Mouse (Mus musculus) CD8-positive naive resting alpha-beta T cell, adult 2 months (primary cell): ENCODE results near the gene Atn1.

Source experiments
- DNase-seq, 2 experiments: peaks; one replicate each; pipeline ENCODE4 v3.0.0; 2022; ENCODE audit warnings: low read depth in 2 of 2, low spot score in 2 of 2

The Atn1 gene

DNA sequence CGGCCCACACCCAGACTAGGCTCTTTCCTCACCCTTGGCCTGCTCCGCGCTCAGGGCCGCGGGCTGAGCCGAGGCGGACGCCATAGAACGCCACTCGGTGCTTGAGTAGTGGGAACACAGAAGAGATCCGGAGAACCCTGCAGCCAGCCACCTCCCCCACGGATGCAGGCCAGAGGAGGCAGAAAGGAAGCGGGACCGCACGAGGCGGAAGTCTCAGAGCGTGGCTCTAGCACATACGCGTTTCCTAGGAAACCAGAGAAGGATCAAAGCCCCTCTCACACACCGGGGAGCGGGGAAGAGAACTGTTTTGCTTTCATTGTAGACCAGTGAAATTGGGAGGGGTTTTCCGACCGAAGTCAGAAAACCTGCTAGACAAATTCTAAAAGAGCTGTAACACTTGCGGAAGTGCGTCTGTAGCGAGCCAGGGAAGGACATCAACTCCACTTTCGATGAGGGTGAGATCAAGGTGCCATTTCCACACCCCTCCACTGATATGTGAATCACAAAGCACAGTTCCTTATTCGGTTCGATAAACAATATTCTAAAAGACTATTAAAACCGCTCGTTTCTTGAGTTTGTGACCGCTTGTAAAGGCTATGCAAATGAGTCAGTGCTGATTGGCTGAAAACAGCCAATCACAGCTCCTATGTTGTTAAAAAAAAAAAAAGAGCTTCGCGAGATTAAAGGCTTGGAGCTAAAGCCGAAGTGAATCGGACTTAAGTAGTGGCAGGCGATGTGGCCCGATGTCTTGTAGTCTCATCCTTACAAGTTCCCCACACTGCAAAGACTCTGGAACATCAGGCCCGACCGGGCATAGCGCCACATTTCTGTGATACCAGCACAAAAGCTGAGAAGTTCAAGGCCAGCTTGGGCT is 15.2 kb downstream of the Atn1 start, which contains the start of gene Grcc10:
Gene Grcc10, minus strand, starts transcription at position 487 of the 874 bp plus-strand sequence.
- peak; percentile 88 to 93 for DNase-seq

DNA sequence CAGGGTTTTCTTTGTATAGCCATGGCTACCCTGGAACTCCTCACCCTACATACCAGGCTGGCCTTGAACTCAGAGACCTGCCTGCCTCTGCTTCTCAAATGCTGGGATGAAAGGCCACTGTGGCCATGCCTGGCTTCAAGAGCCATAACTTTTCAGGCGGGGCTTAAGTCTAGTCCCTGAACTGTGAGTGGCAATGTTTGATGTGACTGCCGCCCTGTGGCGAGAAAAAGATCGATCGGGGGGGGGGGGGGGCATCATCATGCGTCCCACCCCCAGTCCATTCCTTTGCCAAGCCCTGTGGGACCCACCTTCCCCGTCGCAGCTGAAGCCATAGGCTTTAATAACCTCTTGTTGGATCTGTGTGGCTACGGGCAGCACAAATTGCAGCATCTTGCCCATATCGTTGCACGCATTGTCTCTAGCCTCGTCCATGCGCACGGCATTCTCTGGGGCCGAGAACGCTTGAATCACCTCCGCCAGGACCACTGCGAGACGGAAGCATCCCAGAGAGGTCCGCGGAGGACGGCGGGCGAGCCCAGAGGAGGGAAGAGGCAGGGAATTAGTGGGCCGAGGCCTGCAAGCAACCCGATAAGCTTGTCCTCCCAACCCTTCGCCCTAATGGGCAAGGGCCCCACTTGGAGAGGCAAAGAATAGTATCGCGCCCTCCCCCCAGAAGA is 16.0 kb downstream of the Atn1 start:
- DNase-seq = peak in 1 of 2 experiments; percentile 57

DNA sequence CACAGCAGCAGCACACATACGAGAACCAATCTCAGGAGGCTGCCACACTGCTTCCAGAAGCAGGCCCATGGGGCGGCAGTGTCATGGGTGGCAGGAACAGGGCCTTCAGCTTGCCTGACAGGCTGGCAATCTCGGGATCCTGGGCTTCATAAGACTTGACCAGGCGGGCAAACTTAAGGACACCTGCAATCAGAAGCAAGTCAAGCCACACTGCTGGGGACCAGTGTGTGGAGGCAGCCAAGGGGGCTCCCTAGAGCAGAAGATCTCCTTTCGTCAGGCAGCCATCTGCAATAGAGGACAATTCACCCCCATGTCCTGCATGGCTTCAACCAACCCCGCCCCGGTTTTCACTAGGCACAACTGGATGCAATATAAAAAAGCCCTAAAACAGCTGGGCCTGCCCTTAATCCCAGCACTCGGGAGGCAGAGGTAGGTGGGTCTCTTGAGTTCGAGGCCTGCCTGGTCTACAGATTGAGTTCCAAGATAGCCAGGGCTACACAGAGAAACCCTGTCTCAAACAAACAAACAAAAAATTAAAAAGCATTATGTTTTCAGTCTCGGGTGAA is 17.0 kb downstream of the Atn1 start:
- no peak for DNase-seq

DNA sequence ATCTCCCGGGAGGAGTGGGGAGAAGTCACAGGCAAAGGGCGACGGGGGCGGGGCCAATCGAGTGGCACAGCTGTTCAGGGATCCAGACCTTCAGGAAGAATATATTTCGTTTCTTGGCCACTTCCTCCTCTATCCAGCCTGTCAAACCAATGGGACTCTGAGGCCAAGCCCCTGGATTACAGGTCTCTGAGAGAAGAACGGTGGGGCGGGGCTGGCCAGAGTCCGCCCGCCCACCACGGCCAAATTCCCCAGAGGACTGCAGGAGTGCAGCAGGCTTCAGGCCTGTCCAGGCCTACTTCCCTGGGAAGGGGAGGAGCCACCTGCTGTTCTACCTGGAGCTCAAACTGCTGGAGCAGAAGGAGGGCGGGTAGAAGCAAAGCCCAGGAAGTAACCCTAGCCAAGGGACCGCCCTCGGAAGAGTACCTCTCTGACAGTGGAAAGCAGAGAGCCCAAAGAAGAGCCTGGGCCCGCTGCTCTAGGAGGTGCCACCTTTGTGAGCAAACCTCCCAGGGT is 17.8 kb downstream of the Atn1 start, which contains the start of gene Ptpn6:
Gene Ptpn6, minus strand, starts transcription at position 204 of the 513 bp plus-strand sequence.
- no peak for DNase-seq

DNA sequence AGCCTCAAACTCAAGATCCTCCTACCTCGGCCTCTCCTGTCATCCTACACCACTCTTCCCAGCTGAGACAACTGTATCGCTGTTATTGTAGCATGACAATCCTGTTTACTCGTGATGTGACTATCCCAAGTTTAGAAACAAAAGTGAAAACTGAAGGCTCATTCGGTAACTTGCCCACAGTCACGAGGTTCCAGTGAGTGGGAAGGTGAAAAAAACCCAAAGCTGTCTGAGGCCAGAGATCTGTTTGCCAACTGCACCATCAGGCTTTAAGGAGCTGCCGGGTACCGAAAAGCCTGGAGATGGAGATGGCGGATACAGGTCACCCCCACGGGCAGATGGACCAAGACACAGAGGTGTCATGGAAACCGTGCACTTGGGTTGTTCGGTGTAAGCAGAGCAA is 19.3 kb downstream of the Atn1 start:
- DNase-seq = no peak

DNA sequence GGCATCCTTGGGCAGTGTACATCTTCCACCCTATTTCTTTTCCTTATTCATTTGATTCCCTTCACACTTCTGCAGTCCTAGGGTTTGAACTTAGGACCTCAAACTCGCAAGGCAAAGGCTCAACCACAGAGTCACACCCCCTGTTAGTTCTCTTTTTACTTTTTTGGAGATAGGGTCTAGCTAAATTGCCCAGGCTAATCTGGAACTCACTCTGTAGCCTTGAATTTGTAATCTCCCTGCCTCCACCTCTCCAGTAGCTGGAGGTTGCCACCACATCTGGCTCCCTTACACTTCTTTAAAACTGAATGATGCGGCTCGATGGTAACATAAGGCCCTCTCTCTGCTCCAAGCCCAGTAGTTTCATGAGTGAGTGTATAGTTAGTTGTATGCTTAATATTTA is 21.9 kb downstream of the Atn1 start:
- DNase-seq = no peak

DNA sequence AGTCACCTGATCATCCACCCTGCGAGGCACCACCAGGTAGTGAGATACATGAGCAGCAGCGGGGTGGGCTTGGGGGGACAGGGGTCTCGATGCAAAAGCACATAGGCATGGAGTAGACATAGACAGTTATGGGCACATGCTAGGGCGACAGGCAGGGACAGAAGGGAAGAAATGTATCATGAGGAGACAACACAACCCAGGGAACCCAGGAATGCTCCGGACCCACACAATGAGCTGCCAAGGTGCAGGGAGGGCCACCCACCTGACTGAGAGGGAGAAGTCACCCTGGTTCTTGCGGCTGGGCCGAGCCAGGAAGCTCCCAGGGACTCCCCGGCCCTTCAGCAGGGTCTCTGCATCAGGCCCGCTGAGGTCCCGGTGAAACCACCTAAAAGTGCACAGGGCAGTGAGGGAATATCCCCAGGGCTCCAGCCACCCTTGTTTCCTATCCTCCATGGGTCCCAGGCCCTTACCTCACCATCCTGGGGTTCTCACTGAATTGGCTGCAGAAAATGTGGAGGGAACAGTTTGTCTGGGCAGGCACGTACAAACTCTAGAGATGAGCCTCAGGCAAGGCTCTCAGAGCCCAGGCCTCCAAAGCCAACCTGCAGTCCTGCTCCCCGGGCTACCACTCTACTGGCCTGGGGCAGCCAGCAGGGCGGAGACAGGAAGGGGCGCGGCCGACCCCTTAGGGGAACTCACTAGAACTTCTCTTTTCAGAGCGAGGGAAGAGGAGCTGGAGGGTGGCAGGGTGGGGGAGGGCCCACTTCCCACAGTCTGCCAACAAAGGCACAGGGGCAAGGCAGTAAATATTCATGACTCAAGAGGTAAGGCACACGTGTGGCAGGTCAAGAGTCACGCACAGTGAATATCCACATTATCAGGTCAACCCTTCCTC is 23.6 kb downstream of the Atn1 start:
- peak; percentile 48 to 49 for DNase-seq

DNA sequence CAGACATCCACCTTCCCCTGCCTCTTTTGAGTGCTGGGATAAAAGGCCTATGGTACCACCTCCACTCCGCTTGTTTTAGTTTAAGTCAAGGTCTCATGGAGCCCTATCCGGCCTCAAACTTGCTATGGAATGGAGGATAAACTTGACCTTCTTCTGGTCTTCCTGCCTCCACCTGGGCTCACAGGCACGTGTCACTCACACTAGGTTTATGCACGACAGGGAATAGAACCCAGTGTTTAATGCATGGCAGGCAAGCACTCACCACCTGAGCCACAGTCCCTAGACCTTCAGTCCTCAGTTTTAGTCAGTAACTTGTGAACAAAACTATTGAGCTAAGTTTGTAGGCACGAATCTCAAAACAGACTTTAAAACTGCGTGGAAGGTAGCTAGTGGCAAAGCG is 25.3 kb downstream of the Atn1 start:
- no peak for DNase-seq

DNA sequence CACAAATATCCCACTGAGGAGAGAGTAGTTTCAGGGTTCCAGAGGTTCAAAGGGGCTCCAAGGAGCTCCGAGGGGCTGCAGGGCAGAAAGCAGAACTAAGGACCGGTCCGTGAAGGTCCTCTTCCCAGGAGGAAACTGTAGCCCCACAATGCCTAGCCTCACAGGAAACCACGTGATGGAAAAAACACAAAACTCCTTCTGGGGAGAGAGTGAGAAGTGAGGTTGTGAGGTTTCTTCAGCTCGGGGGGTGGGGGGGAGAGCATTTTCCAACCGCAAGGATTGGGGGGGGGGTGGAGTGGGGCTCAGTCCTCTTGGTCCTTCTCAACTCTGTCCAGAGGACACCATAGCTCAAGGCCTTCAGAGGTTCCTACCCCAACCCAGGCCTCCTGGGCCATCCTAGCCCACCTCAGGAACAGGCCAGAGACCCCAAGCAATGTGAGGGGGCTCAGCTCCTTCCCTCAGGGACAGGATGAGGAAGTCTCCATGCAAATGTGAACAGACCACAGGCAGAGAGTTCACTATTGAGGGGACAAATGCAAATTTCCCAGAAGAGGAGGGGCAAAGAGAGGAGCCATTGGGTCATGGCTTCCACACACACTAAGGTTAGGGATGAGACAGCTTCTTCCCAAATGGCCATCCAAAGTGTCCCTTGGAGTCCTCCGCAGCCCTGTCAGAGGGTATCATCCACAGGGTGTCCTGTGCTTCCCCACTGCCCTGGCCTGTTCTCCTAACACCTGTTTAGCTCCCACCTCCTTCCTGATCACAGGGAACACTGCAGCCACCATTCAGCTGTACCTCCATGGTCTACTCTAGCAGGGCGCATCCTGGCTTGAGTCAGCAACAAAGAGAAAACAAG is 26.2 kb downstream of the Atn1 start:
- DNase-seq = no peak

DNA sequence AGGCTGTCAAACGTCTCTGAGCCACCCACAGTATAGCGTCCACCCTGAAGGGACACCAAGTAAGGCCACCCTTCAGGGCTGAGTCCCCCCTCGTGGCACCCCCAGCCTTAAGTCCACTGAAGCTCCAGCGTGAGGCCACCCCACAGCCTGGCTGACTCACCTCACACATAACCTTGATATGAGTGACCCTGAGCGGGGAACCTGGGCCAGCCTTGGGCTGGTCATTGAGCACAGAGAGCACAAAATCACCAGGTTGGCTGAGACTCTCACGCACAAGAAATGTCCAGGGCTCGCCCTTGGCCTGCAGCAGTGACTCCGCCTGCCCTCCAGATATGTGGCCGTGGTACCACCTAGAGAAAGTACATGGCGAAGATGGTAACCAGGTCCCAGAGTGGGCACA is 27.7 kb downstream of the Atn1 start:
- no peak for DNase-seq

DNA sequence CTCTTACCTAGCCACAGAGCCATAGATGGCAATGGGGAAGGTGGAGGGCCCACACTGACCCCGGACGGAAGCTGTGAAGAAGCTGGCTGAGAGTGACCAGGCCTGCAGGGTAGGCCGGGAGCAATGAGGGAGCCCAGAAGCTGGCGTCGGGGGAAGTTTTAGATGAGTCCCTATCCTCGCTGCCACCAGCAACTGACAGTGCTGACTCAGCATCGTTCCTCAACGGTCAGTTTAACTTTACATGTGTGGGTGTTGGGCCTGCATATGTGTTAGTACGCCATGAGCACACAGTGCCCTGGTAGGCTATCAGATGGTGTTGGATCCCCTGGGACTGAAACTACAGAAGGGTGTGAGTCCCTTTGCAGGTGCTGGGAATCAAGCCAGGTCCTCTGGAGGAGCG is 31.9 kb downstream of the Atn1 start:
- DNase-seq = no peak

DNA sequence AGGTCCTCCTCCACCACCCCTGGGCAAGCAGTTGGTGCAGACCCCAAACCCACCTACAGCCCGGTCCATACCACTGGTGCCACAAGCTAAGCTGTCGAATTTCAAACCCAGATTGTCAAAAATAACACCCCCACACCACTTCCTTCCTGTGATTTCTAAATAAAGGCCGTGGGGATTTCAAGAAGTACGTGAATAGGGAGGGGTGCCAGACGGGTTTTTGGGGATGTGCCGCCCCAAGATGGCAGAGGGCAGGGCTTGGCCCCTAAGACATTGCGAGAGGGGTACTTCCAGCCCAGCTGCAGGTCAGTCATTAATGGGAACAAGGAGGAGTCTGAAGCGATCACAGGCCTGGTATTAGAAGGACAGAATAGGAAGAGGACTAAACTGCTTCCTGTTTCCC is 32.8 kb downstream of the Atn1 start:
- DNase-seq = no peak

DNA sequence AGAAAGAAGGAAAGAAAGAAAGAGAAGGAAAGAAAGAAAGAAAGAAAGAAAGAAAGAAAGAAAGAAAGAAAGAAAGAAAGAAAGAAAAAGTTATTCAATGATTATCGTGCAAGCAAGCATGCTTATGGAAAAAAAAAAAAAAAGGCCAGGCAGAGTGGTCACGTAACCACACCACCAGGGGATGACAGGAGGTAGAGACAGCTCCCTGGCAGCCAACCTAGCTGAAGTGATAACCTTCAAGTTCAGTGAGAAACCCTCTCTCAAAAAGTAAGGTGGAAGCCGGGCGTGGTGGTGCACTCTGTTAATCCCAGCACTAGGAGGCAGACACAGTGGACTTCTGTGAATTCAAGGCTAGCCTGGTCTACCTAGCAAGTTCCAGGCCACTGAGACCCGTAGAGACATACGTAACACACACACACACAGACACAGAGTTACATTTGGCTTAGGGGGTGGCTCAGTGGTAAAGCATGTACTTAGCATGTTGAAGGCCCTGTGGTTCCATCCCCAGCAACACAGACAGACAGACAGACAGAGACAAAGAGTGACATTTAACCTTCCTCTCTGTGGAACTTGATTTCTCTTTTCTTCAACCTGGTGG is 33.3 kb downstream of the Atn1 start:
- no peak for DNase-seq

DNA sequence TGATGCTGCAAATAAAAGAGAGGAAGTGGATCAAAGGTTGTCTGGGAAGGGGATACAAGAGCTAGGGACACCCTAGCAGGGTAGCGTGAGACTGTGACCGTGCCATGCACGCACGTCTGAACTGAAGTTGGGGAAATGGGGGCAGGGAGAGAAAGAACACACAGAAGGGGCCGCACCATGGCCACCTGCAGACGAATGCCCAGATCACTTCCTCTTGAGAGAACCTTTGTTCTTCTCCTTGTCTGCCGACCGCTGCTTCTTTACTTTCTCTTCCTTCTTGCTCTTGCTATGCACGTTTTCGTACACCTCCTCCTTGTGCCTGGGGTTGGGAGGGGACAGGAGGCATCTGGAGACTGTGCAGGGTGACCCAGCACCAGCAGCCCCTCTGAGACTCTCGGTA is 35.4 kb downstream of the Atn1 start:
- no peak for DNase-seq

DNA sequence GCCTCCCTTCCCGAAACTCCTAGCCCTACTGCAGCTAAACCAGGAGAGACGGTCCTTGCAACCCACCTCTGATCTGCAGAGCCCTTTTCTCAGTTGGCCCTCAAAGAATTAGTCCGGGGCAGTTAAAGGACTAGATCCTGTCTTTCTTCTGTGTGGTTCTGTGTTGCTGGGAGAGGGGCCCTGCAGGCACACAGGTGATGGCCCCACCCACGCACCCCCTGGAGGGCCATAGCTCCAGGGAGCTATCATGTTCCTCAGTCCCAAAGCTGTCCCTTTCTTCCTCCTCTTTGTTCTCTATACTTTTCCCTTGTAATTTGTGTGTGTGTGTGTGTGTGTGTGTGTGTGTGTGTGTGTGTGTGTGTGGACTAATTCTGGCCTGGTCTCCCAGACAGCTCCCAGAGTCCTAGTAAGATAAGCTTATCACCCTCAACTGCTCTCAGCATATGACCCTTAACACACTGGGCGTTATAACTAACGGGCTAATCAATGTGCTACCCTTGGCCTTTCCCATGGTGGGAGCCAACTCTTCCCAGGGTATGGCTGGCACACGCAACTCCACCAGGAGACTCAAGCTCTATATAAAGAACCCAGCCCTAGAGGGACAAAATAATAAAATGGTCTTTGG is 36.9 kb downstream of the Atn1 start:
- DNase-seq = no peak

DNA sequence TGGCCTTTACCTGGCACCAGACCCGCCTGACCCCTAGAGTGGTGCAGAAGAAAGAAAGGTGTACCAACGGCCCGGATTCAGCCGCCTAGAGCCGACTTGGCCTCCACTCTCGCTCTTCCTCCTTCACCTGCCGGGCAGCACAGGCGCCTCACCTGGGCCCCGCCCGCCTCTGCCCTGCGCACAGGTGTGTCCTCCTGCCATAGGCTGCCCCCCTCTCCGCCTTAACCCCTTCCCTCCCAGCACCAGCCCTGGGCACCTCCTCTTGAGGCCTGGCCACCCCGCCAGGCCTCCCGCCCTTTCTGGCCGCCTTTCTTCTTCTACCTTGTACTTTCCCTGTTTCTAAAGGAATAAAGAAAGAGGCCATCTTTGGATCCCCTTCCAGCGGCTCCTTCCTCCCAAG is 37.6 kb downstream of the Atn1 start:
- DNase-seq = no peak

DNA sequence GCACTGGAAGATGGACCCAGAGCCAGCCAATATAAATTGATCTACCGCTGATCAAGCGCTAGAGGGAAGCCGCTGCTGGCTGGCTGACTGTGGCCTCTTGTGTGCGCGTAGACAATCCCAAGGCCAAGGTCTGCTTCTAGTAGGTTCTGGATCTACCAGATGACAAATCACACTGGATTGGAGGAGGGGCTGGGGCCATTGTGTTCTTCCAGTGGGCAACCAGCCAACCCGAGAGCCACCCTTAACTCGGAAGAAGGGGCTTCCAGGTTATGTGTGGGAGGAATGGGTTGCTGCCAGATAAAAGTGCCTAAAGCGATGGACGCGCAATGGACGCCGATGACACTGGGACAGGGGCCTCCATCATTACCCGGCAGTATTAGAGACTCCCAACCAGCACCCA is 38.4 kb downstream of the Atn1 start:
- DNase-seq = no peak

DNA sequence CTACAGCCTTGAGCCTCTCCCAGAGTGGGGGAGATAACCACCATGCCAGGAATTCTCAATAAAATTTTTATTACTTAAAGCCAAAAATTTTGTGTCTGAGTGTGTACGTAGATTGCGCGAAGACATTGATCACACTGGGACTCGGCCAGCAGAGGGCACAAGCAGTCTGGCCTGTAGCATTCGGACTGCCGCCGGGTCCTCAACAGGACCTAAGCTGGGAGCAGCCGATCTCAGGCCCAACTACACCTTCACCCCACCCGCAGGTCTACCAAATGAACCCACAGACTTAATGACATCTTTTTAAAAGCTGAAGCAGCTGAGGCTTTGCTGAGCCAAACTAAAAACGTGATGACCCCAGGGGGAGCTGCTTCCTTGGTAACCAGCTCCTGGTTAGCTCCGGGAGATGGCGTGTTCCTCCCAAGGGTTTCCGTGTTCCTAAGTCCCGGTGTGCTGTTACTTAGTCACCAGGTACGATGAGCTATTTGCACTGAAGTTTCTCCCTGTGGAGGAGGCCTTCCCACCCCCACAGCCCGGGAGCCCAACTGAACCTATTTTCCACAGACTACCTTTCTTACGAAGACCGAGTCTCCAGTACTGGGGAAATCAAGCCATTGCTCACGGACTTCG is 39.3 kb downstream of the Atn1 start:
- DNase-seq = no peak

DNA sequence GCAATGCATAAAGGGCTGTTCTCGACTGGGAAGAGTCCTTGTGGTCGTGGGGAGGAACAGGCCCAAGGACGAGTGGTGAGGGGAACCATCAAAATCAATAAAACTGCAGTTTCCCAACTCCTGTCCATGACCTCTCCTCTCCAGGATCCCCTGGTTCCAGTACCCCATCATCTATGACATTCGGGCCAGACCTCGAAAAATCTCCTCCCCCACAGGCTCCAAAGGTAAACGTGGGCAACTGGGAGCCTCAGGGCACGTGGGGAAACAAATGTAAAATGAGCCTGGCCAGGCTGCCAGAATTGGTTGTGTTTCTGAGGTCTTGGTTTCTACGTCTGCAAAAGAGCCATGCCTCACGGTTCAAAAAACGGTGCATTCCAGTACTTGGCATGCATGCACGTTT is 43.4 kb downstream of the Atn1 start:
- no peak for DNase-seq
